12 mouse cellular contexts compared by ENCODE assay signal in genomic region chr11:20521321-20521720, GRCm38 (mm10).
"Had no signal": no experiment of that assay in that cellular context is flagged by ENCODE, and none has a peak within 500 bp of the region (broad histone marks: within the 10 kb centered on the region; RNA-seq: fewer than 3 reads in every experiment).

No protein-coding gene starts in this region.

- H3K9me3 ChIP-seq: limb, embryonic 13.5 days; liver, embryonic 15.5 days; lung, embryonic 15.5 days; megakaryocyte, embryonic 14.5 days; midbrain, embryonic 15.5 days; neural tube, embryonic 12.5 days had no signal

- H3K9ac ChIP-seq: limb, embryonic 13.5 days; liver, embryonic 15.5 days; lung, embryonic 15.5 days; midbrain, embryonic 15.5 days; neural tube, embryonic 12.5 days had no signal

- H3K27ac ChIP-seq: limb, embryonic 13.5 days; liver, embryonic 15.5 days; lung, embryonic 15.5 days; macrophage; midbrain, embryonic 15.5 days; neural tube, embryonic 12.5 days had no signal

- H3K36me3 ChIP-seq: limb, embryonic 13.5 days; liver, embryonic 15.5 days; lung, embryonic 15.5 days; midbrain, embryonic 15.5 days; neural tube, embryonic 12.5 days had no signal

- H3K4me2 ChIP-seq: limb, embryonic 13.5 days; liver, embryonic 15.5 days; lung, embryonic 15.5 days; midbrain, embryonic 11.5 days; midbrain, embryonic 15.5 days; neural tube, embryonic 12.5 days had no signal

- H3K4me1 ChIP-seq: limb, embryonic 13.5 days; liver, embryonic 15.5 days; lung, embryonic 15.5 days; megakaryocyte, embryonic 14.5 days; midbrain, embryonic 15.5 days; neural tube, embryonic 12.5 days had no signal

- H3K4me3 ChIP-seq: limb, embryonic 13.5 days; liver, embryonic 15.5 days; lung, embryonic 15.5 days; megakaryocyte, embryonic 14.5 days; midbrain, embryonic 15.5 days; neural tube, embryonic 12.5 days had no signal

- H3K27me3 ChIP-seq: limb, embryonic 13.5 days; liver, embryonic 15.5 days; lung, embryonic 15.5 days; megakaryocyte, embryonic 14.5 days; midbrain, embryonic 15.5 days; neural tube, embryonic 12.5 days had no signal

- ATAC-seq: intestine, embryonic 16.5 days; midbrain, embryonic 15.5 days had no signal

- DNase-seq: left cerebral cortex, postnatal 4 days; thymus, adult 18-20 months; thymus, postnatal 14 days had no signal
